In genomic region chr2:3171774-3172173, GRCm38 (mm10) we compare ENCODE assay signal across 10 mouse cellular contexts. TPM values are rescaled to one million over a fixed set of nuclear protein-coding genes. Genes with fewer than 3 reads are reported as not detected.
DNase-seq lines count a peak whose midpoint lies in the region; ATAC-seq and TF ChIP-seq lines count a peak whose summit lies in the region.
"Had no signal": no experiment of that assay in that cellular context is flagged by ENCODE, and none has a peak within 500 bp of the region (broad histone marks: within the 10 kb centered on the region; RNA-seq: fewer than 3 reads in every experiment).

No protein-coding gene starts in this region.

- no peaks in the 10 kb centered on the region for H3K27me3 ChIP-seq in kidney, embryonic 15.5 days
- H3K27me3 ChIP-seq in midbrain, postnatal 0 days (ENCODE audit: insufficient read depth, low read length), result no peaks in the 10 kb centered on the region
- H3K27me3 ChIP-seq in midbrain, embryonic 10.5 days (ENCODE audit: low read depth, poor library complexity, severe bottlenecking), result no peaks in the 10 kb centered on the region
- no peaks in the 10 kb centered on the region for H3K27me3 ChIP-seq in heart, embryonic 16.5 days (ENCODE audit: control insufficient read depth, insufficient read depth, low read length)

- H3K36me3 ChIP-seq in kidney, embryonic 15.5 days, result no peaks in the 10 kb centered on the region
- no peaks in the 10 kb centered on the region for H3K36me3 ChIP-seq in midbrain, postnatal 0 days (ENCODE audit: insufficient read depth, low read length)
- no peaks in the 10 kb centered on the region for H3K36me3 ChIP-seq in midbrain, embryonic 10.5 days
- H3K36me3 ChIP-seq in heart, embryonic 16.5 days (ENCODE audit: control insufficient read depth, insufficient read depth), result no peaks in the 10 kb centered on the region

- peaks cover 31% of the 10 kb centered on the region for H3K4me1 ChIP-seq in kidney, embryonic 15.5 days
- peaks cover 3% of the 10 kb centered on the region for H3K4me1 ChIP-seq in midbrain, postnatal 0 days (ENCODE audit: insufficient read depth, low read length)
- peaks cover 7% of the 10 kb centered on the region; the same call in 1 of the 2 replicates for H3K4me1 ChIP-seq in midbrain, embryonic 10.5 days
- peaks cover 58% of the 10 kb centered on the region for H3K4me1 ChIP-seq in heart, embryonic 16.5 days (ENCODE audit: control insufficient read depth, insufficient read depth, low read length)

- no peaks in the 10 kb centered on the region for H3K9me3 ChIP-seq in kidney, embryonic 15.5 days (replicated peaks)
- no peaks in the 10 kb centered on the region for H3K9me3 ChIP-seq in midbrain, postnatal 0 days (ENCODE audit: low read length)
- no peaks in the 10 kb centered on the region; the same call in 1 of the 2 replicates for H3K9me3 ChIP-seq in midbrain, embryonic 10.5 days (replicated peaks)
- no peaks in the 10 kb centered on the region for H3K9me3 ChIP-seq in heart, embryonic 16.5 days (replicated peaks; ENCODE audit: control insufficient read depth, low read length)

- H3K4me3 ChIP-seq in kidney, embryonic 15.5 days (replicated peaks), result no peak overlapping the region
- no peak overlapping the region for H3K4me3 ChIP-seq in midbrain, postnatal 0 days (ENCODE audit: low read depth, low read length)
- H3K4me3 ChIP-seq in midbrain, embryonic 10.5 days, result no peak overlapping the region
- H3K4me3 ChIP-seq in heart, embryonic 16.5 days (ENCODE audit: low read length), result no peak overlapping the region

- H3K4me2 ChIP-seq in kidney, embryonic 15.5 days, result no peak overlapping the region
- no peak overlapping the region for H3K4me2 ChIP-seq in midbrain, postnatal 0 days (ENCODE audit: low read depth, low read length, poor library complexity, severe bottlenecking)
- H3K4me2 ChIP-seq in heart, embryonic 16.5 days (ENCODE audit: low read depth, low read length), result peak overlapping the region; percentile 15

- H3K9ac ChIP-seq in kidney, embryonic 15.5 days, result no peak overlapping the region
- H3K9ac ChIP-seq in midbrain, postnatal 0 days (replicated peaks; ENCODE audit: low read length, poor library complexity, severe bottlenecking), result no peak overlapping the region
- peak overlapping the region; percentile 6; the same call in 1 of the 2 replicates for H3K9ac ChIP-seq in heart, embryonic 16.5 days (ENCODE audit: low read length)

- ATAC-seq in kidney, embryonic 15.5 days (replicated peaks; ENCODE audit: low FRiP score), result no peak
- ATAC-seq in midbrain, postnatal 0 days (ENCODE audit: low FRiP score), result no peak
- peak; percentile 68 for ATAC-seq in heart, embryonic 16.5 days (replicated peaks; ENCODE audit: extremely low read depth, insufficient read depth, low FRiP score)

- 60% methylated on average over 3 of the region's 3 CpGs for WGBS in kidney, embryonic 15.5 days
- WGBS in midbrain, postnatal 0 days, result 63% methylated on average over 3 of the region's 3 CpGs
- 79% methylated on average over 3 of the region's 3 CpGs for WGBS in midbrain, embryonic 10.5 days
- WGBS in heart, embryonic 16.5 days, result 6% methylated on average over 3 of the region's 3 CpGs

- no peak for TF ChIP-seq CTCF in midbrain, postnatal 0 days (IDR thresholded peaks at IDR 0.05)

- peak overlapping the region; percentile 1; the same call in 1 of the 2 replicates for H3K27ac ChIP-seq in kidney, embryonic 15.5 days
- H3K27ac ChIP-seq in midbrain, postnatal 0 days (ENCODE audit: low read depth, low read length), result peak overlapping the region; percentile 18
- H3K27ac ChIP-seq in midbrain, embryonic 10.5 days (replicated peaks), result no peak overlapping the region
- peak overlapping the region; percentile 84 for H3K27ac ChIP-seq in heart, embryonic 16.5 days (ENCODE audit: low read length)

- no peak for DNase-seq in kidney, adult 18-20 months
- no peak for DNase-seq in midbrain, postnatal 0 days (ENCODE audit: low spot score)
- DNase-seq in midbrain, embryonic 10.5 days (ENCODE audit: low spot score), result no peak
- DNase-seq in adrenal gland, postnatal 10 days, result no peak
- no peak for DNase-seq in c-Kit-positive CD71-positive TER-119-positive erythroid progenitor cells, embryonic 14.5 days (ENCODE audit: low spot score)
- no peak for DNase-seq in thymus, postnatal 4 days
- DNase-seq: gastrocnemius, postnatal 25 days; kidney, adult 11 months had no signal

RNA-seq across cellular contexts. Expression of gene Fam171a1, which starts 57.8 kb away (rescaled TPM):
- polyA plus RNA-seq in kidney, embryonic 15.5 days (2015; fragmentation: Nextera tagmentation; extraction: Ambion mirVana), result 53.5 and 57.1 TPM in 2 replicates
- 59.2 and 65.8 TPM in 2 replicates for total RNA-seq in midbrain, postnatal 0 days (2014; rRNA removed)
- polyA plus RNA-seq in midbrain, postnatal 0 days (2015; fragmentation: Nextera tagmentation; extraction: Ambion mirVana), result 34.4 and 35.4 TPM in 2 replicates
- polyA plus RNA-seq in midbrain, embryonic 10.5 days (2016; fragmentation: Nextera tagmentation; extraction: Ambion mirVana), result 38.7 and 45.8 TPM in 2 replicates
- 21.6 and 26.5 TPM in 2 replicates for polyA plus RNA-seq in heart, embryonic 16.5 days (2015; fragmentation: Nextera tagmentation; extraction: Ambion mirVana)
- 10 to 100 TPM; 26.0 to 31.5 TPM for total RNA-seq in adrenal gland, postnatal 10 days (2021)
